Mouse (Mus musculus) liver, embryonic 15.5 days (tissue): ENCODE measurements at regions not wholly inside any gene's neighbourhood (a gene's known extent, or its start where the extent isn't known, plus 50 kb on each side); places are given as distances from the start of the nearest gene placed in this dataset.
"Not testable (repeated sequence)": the region's sequence is repeated elsewhere in the genome, so short reads cannot be mapped to it uniquely, and the experiment has no call there.

Experiments used
- ATAC-seq: fragments of 200-750 bp; cut with Nextera tagmentation; 2 replicates; pipeline ENCODE4 v1.8.0; 2017; ENCODE audit warnings: moderate number of reproducible peaks, mild to moderate bottlenecking, moderate library complexity; ENCODE audit not compliant: insufficient read depth
- H3K27ac ChIP-seq: fragments of 300-500 bp; sonication (generic); replicated peaks from 2 replicates; pipeline ENCODE4 v1.5.1; 2015; ENCODE audit warnings: mild to moderate bottlenecking, inconsistent platforms
- H3K27me3 ChIP-seq: fragments of 300-500 bp; sonication (generic); 2 replicates; pipeline ENCODE4 v1.6.1; 2015; ENCODE audit warnings: mild to moderate bottlenecking, inconsistent platforms
- H3K36me3 ChIP-seq: fragments of 300-500 bp; sonication (generic); replicated peaks from 2 replicates; pipeline ENCODE4 v1.6.1; 2015; ENCODE audit warnings: moderate library complexity, mild to moderate bottlenecking, inconsistent platforms
- H3K4me1 ChIP-seq: fragments of 300-500 bp; sonication (generic); replicated peaks from 2 replicates; pipeline ENCODE4 v1.6.1; 2015; ENCODE audit warnings: inconsistent platforms
- H3K4me2 ChIP-seq: fragments of 300-500 bp; sonication (generic); 2 replicates; pipeline ENCODE4 v1.6.1; 2015; ENCODE audit warnings: moderate library complexity, mild to moderate bottlenecking, inconsistent platforms
- H3K4me3 ChIP-seq: fragments of 300-500 bp; sonication (generic); replicated peaks from 2 replicates; pipeline ENCODE4 v1.5.1; 2015; ENCODE audit warnings: mild to moderate bottlenecking, inconsistent platforms
- H3K9ac ChIP-seq: fragments of 300-500 bp; sonication (generic); 2 replicates; pipeline ENCODE4 v1.6.1; 2015; ENCODE audit warnings: moderate library complexity, mild to moderate bottlenecking, inconsistent platforms
- H3K9me3 ChIP-seq: fragments of 300-500 bp; sonication (generic); replicated peaks from 2 replicates; pipeline ENCODE4 v1.6.1; 2016; ENCODE audit warnings: inconsistent platforms
- WGBS: fragments of 180-500 bp; shearing (Covaris S2); methylation state at CpG from one replicate; pipeline ENCODE4 v1.1.7; 2015; ENCODE audit warnings: mixed read lengths; ENCODE audit not compliant: insufficient replicate concordance; 5-methylcytosine and 5-hydroxymethylcytosine counted together

DNA sequence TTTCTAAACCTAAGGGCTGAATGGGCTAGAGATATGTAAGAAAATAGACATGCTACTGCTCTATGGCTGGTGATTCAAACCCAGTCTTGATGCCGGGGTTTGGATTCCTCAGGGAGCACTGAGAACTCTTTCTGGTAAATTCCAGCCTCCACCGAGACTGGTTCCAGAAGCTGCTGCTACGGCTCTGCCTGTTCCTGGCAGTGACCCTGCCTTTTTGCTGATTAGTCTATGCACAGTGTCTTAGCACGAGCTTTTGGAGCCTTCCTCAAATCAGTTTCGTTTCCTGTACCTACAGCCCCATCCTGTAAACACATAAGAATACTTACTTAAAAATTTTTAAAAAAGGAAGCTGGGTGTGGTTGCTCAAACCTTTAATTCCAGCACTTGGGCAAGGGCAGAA is 250.9 kb downstream of the Fgf9 start:
- Histone ChIP-seq H3K36me3 (no peaks in the 10 kb centered on the region), H3K4me2 (no peak overlapping the region), H3K4me1 (no peaks in the 10 kb centered on the region), H3K27ac (no peak overlapping the region), H3K9ac (no peak overlapping the region), H3K27me3 (no peaks in the 10 kb centered on the region), H3K4me3 (no peak overlapping the region), H3K9me3 (no peaks in the 10 kb centered on the region)
- WGBS = 44% methylated on average over 5 of the region's 5 CpGs
- ATAC-seq = no peak

DNA sequence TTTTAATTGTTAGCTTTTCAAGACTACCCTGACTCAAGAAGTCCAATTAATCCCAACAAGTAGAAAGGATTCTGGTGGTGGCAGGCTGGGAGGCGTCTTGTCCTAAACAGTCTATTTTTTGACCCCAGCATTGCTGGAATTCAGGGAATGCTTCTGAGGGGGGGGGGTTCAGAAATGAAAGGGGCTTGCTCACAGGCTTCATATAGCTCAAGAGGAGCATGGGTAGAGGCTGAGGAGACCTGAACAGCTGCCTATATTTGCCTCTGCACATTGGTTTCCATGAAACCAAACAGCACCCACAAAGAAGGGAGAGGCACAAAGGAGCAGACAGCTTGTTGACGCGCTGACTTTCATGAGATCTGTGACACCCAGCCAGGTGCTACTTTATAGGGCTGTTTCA is 247.3 kb downstream of the Fgf9 start:
- Histone ChIP-seq H3K27me3 (no peaks in the 10 kb centered on the region), H3K27ac (no peak overlapping the region), H3K4me2 (no peak overlapping the region), H3K4me1 (no peaks in the 10 kb centered on the region), H3K9me3 (no peaks in the 10 kb centered on the region), H3K4me3 (no peak overlapping the region), H3K9ac (no peak overlapping the region), H3K36me3 (no peaks in the 10 kb centered on the region)
- ATAC-seq = no peak
- 69% methylated on average over 3 of the region's 3 CpGs for WGBS

DNA sequence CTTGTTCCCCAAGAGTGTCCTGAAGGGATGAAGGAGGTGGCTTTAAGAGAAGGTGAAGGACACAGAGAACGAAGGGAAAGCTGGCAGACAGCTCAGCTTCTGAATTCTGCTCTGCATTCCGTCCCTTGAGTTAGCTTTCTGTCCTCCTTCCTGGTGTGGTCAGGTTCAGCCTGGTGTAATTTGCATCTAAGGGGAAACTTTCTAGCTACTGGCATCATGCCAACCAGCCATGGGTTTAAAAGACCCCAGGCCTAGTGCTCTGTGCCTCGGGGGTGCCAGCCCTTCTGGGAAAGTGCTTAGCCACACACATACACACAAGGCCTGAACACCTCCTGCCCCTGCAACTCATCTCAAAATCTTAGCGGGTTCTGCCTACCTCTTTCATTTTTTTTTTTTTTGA is 246.9 kb downstream of the Fgf9 start:
- 42% methylated on average over 4 of the region's 4 CpGs for WGBS
- Histone ChIP-seq H3K27me3 (no peaks in the 10 kb centered on the region), H3K9ac (no peak overlapping the region), H3K27ac (no peak overlapping the region), H3K9me3 (no peaks in the 10 kb centered on the region), H3K4me2 (no peak overlapping the region), H3K4me3 (no peak overlapping the region), H3K4me1 (no peaks in the 10 kb centered on the region), H3K36me3 (no peaks in the 10 kb centered on the region)
- no peak for ATAC-seq

DNA sequence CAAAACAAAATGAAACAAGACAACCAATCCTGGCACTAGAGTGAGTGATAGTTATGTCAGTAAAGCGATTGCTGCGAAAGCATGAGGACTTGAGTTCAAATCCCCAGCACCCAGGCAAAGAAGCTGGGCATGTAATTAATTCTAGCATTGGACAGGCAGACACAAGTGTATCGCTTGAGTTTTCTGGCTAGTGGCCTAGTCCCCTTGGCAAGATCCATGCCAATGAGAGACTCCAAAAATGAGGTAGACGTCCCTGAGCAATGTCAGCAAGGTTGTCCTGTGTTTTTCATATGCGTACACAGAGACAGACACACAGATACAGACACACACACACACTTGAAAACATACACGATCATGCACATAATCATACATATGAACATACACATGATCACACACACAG is 237.3 kb downstream of the Fgf9 start:
- Histone ChIP-seq H3K27ac (no peak overlapping the region), H3K27me3 (no peaks in the 10 kb centered on the region), H3K4me1 (no peaks in the 10 kb centered on the region), H3K9me3 (no peaks in the 10 kb centered on the region), H3K9ac (no peak overlapping the region), H3K4me2 (no peak overlapping the region), H3K4me3 (no peak overlapping the region), H3K36me3 (no peaks in the 10 kb centered on the region)
- 63% methylated on average over 6 of the region's 6 CpGs for WGBS
- no peak for ATAC-seq

DNA sequence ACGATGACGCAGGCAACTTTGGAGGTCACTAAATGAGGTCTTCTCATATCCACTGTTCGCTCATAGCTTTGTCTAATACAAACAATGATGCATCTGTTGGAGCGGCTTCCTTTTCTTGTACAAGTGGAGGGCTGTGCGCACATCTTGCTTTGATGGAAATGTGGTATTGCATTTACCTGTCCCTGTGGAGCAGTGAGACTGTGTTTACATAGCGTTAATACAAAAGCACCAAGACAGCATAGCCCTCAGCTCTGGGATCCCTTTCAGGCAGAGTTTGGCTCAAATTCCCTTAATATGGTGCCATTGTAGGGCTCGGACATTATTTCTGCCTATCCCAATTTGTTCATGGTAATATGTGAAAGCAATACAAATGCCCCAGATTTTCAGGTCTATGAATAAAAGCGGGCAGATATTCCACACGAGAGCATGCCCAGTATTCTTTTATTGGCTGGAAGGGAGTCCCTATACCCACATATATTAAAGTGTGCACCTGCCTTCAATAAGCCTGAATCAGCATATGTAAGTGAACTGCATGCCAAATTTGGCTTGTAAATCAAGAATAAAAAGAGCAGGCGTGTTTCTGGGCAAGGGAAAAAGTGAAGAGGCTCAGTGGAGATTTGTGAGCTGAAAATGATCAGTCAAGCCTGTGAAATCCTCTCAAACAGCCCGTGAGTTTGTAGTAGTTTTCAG is 236.6 kb downstream of the Fgf9 start:
- Histone ChIP-seq H3K4me2 (no peak overlapping the region), H3K27me3 (no peaks in the 10 kb centered on the region), H3K9ac (no peak overlapping the region), H3K9me3 (no peaks in the 10 kb centered on the region), H3K36me3 (no peaks in the 10 kb centered on the region), H3K4me3 (no peak overlapping the region), H3K4me1 (no peaks in the 10 kb centered on the region), H3K27ac (no peak overlapping the region)
- 66% methylated on average over 11 of the region's 11 CpGs for WGBS
- no peak for ATAC-seq

DNA sequence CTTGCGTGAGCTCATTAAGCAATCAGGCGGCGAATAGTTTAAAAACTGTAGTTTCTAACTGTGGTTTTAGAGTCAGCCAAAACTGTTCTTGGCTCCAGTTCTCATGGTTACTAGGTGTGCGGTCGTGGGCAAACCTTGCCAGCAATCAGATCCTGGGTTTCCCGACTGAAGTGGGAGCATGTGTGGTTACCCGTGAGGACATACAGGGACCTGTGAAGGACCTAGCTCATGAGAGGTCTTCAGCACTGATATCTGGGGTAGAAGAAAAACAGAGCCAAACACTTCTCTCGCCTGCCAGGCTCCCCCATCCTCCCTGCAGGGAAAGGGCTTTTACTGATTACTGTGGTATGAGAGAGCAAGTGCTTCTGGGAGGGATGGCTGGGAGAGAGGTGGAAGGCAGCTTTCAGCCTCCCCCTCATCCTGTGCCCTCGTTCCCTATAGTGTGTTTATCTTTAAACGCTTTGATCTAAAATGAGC is 230.1 kb downstream of the Fgf9 start:
- ATAC-seq = no peak
- H3K4me1 ChIP-seq = no peaks in the 10 kb centered on the region
- H3K27me3 ChIP-seq = no peaks in the 10 kb centered on the region
- no peak overlapping the region for H3K4me3 ChIP-seq
- H3K27ac ChIP-seq = no peak overlapping the region
- H3K36me3 ChIP-seq = no peaks in the 10 kb centered on the region
- no peak overlapping the region for H3K9ac ChIP-seq
- WGBS = 50% methylated on average over 10 of the region's 10 CpGs
- no peaks in the 10 kb centered on the region for H3K9me3 ChIP-seq
- no peak overlapping the region for H3K4me2 ChIP-seq

DNA sequence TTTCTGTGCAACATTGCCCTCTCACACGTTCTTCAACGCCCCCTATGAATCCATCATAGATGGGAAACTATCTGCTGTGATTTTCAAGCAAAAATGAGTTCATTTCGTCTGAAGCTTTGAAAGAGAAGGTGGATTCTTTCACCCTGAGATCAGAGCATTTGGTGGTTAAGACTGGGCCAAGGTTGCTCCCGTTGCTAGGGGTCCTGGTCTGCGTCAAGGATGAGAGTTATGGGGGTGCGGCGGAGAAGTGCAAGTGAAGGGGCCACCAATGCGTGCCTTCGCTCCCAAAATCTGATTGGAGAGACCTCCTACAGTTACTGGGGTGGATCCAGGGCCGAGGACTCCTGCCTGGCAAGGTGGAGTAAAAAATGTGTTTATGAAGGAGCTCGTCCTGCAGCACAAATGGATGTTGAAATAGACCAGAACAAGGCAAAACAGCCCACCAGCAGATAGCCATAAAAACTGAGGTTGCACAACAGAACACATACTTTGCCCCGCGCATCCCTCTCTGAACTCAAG is 215.7 kb downstream of the Fgf9 start:
- Histone ChIP-seq H3K27me3 (no peaks in the 10 kb centered on the region), H3K4me3 (no peak overlapping the region), H3K9ac (no peak overlapping the region), H3K4me2 (no peak overlapping the region), H3K27ac (no peak overlapping the region), H3K4me1 (no peaks in the 10 kb centered on the region), H3K36me3 (no peaks in the 10 kb centered on the region), H3K9me3 (no peaks in the 10 kb centered on the region)
- ATAC-seq = no peak
- 66% methylated on average over 13 of the region's 13 CpGs for WGBS

DNA sequence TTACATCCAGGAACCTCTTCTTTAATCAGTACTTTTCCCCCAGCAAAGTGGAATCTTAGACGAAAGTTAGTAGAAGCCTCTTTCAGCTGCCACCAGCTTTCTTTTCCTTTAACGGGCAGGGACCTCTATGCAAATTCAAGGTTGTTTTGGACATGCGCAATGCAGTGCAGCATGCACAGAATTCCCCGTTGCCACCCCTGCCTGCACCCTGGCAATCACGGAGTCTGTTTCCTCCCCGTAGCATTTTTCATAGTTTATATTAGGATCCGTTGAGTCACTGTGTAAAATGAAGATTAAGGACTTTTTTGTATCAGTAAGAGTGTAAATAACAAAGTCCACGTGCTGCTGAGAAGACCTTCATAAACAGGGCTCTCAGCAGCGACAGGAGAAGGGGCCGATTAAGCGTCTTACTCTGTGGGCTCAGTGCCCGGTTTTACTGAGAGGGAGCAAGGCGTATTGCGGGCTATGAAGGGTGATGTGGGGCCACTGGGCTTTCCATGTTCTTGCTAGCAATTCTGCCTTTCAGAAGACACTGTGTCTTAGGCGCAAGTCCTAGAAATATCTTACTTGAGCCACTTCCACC is 212.5 kb downstream of the Fgf9 start:
- Histone ChIP-seq H3K27me3 (no peaks in the 10 kb centered on the region), H3K27ac (no peak overlapping the region), H3K4me1 (no peaks in the 10 kb centered on the region), H3K9me3 (no peaks in the 10 kb centered on the region), H3K9ac (no peak overlapping the region), H3K4me3 (no peak overlapping the region), H3K4me2 (no peak overlapping the region), H3K36me3 (no peaks in the 10 kb centered on the region)
- 64% methylated on average over 15 of the region's 15 CpGs for WGBS
- ATAC-seq = no peak

DNA sequence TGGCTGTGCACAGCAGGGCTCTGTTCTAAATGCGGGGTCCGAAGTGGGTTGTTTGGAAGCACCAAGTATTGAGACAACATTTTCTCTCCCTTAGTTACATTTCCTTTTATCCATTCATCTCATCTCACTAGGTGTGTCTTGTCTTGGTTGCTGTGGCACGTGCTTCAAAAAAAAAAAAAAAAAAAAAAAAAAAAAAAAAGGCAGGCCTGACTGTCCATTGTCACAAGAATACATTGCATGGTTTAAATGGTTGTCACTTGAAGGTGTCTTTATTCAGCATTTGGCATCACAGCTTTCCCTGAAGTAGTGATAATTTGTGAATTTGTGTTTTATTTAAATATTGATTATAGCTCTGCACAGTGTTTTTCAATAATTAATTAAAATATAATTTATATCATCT is 211.9 kb downstream of the Fgf9 start:
- no peak overlapping the region for H3K9ac ChIP-seq
- no peak overlapping the region for H3K27ac ChIP-seq
- no peaks in the 10 kb centered on the region for H3K27me3 ChIP-seq
- no peak for ATAC-seq
- 79% methylated on average over 3 of the region's 3 CpGs for WGBS
- no peaks in the 10 kb centered on the region for H3K4me1 ChIP-seq
- H3K9me3 ChIP-seq = no peaks in the 10 kb centered on the region
- no peak overlapping the region for H3K4me2 ChIP-seq
- no peaks in the 10 kb centered on the region for H3K36me3 ChIP-seq
- no peak overlapping the region for H3K4me3 ChIP-seq

DNA sequence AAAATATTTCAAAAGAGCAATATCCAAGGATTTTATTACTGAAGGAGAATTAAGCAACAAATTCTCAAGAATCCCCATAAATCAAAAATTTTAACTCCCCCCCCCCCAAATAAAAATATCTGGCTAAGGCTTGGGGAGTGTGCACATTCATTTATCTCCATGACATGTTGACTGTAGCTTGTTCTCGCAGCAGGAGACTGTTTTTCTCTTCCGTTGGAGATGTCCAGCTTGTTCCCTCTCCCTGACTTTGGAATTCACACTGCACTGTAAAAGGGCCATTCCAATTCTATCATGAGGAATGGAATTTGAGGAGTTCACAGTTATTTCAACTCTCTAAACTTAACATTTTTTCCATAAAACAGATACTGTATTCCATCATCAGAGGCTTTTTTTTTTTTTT is 204.1 kb downstream of the Fgf9 start:
- H3K9ac ChIP-seq, H3K36me3 ChIP-seq, H3K27ac ChIP-seq, H3K27me3 ChIP-seq, H3K4me2 ChIP-seq, ATAC-seq, H3K4me1 ChIP-seq, H3K4me3 ChIP-seq, H3K9me3 ChIP-seq: not testable (repeated sequence)
- 60% methylated on average over 2 of the region's 2 CpGs for WGBS

DNA sequence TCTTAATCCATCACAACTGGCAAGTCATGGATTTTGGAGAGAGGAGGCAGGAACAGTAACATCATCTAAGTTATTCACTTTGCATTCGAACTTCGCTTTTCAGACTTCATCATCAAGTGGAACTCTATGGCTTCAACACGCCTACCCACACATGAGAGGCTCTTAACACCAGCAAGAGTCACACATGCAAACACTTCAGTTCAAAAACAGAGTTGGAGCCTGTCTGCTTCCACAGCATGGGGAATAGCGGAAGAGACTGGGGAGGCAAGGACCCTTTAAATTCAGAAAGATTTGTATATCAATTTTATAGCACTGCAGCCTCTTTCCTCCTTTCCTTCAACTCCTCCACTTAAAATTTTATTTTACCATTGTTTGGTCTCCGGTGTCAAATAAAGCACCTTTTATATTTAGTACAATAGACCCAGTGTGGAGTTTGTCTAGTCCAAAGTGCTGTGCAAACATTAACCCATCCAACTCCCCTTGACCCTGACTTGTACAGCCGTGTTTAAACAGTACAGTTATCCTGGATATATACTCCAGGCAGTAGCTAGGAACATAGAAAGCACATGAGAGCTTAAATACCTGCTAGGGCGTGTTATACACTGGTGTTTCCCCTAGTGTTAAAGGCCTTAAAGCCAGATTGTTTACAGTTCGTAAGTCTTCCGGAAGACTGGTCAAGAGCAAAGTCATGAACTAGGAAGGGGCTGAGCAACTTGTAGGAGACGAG is 203.5 kb downstream of the Fgf9 start:
- Histone ChIP-seq H3K9me3 (no peaks in the 10 kb centered on the region), H3K27ac (no peak overlapping the region), H3K4me2 (no peak overlapping the region), H3K27me3 (no peaks in the 10 kb centered on the region), H3K4me1 (no peaks in the 10 kb centered on the region), H3K9ac (no peak overlapping the region), H3K36me3 (no peaks in the 10 kb centered on the region), H3K4me3 (no peak overlapping the region)
- no peak for ATAC-seq
- 56% methylated on average over 10 of the region's 10 CpGs for WGBS
